Mouse (Mus musculus) right cerebral cortex, postnatal 25 days (tissue): Measurements from ENCODE around the gene Asna1.

Experiments
- DNase-seq: peaks from one replicate; pipeline ENCODE4 v3.0.0; 2022

Asna1 gene

GRCm38 (mm10) chr8:84973803-84974542 is 51.1 kb downstream of the Asna1 start:
- peak; percentile 48 for DNase-seq

DNA sequence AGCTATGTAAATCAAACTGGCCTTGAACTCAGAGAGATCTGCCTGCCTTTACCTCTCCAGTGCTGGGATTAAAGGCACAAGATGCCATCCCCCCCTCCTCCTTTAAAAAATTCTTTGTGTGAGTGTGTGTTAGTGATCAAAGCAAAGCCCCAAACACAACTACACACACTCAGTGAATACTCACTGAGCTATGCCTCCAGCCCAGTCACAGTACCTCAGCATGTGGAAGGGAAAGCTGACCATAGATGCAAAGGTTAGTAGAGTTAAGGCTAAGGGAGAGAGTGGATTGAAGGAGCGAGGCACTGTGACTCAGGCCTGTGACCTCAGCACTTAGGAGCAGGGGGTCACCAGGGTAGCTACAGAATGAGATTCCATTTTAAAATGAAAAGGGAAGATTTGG is 52.0 kb downstream of the Asna1 start:
- no peak for DNase-seq

DNA sequence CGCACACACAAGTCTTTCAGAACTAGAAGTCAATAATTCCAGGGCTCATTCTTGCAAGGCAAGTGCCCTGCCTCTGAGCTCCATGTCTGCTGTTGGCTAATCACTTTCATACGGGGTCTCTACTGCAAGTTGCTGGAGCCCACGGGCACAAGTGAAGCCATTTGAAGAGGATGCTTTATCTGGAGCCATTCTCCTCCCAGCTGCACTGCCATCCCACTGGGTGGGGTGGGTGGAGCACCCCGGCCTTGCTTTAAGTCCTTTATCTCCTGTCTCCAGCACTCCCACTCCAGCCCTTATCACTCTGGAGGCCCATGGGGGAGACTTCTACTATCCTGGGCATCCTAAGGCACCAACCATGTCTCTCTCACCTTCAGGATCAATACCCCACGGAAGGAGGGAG is 54.2 kb downstream of the Asna1 start:
- no peak for DNase-seq

DNA sequence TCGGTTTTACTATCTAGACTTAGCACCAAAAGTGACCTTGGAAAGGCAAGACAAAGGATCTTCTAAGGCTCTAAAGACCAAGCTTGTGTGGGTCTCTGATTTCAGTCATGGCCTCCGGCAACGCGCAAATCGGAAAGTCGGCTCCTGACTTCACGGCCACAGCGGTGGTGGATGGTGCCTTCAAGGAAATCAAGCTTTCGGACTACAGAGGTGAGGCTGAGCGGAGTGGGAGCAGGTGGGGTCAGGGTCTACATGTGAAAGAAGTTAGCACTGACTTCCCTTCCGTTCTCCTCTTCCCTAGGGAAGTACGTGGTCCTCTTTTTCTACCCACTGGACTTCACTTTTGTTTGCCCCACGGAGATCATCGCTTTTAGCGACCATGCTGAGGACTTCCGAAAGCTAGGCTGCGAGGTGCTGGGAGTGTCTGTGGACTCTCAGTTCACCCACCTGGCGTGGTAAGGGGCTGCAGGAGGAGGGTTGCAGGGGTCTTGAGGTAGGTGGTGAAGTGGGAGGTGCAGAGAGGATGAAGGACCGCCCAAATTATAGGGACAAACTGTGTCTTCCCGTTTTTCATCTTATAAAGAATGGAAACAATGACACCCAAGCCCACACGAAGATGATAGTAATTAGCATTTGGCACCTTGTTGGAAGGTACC is 54.8 kb downstream of the Asna1 start:
- DNase-seq, result no peak

- DNase-seq, result peak; percentile 75
Measured at GRCm38 (mm10) chr8:84969241-84970134, 55.6 kb downstream of the Asna1 start, which contains the start of the genes Gm49661, Prdx2 and Rnaseh2a. Gene Gm49661, minus strand, starts transcription at chr8:84969433. Gene Prdx2, plus strand, starts transcription at chr8:84969587. Gene Rnaseh2a, minus strand, starts transcription at chr8:84969767.

DNA sequence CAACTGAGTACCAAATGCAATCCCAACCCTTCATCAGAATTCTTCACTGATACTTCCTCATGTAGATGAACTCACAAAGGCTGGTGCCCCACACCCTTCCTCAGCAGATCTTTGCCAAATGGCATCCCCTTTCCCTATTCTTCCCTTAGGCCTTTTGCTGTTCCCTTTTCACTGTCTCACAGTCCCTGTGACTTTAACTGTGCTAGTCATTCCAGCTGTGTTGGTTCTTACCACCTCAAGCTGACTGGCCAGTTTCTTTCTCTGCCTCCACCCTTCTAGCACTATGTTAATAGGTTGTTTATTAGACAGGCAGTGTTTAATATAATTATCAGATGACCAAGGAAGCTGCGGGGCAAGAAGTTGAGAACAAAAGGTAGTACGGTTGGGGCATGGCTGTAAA is 56.4 kb downstream of the Asna1 start:
- no peak for DNase-seq
